Comparison of ENCODE assay signal across 10 mouse cellular contexts in the genomic region with DNA sequence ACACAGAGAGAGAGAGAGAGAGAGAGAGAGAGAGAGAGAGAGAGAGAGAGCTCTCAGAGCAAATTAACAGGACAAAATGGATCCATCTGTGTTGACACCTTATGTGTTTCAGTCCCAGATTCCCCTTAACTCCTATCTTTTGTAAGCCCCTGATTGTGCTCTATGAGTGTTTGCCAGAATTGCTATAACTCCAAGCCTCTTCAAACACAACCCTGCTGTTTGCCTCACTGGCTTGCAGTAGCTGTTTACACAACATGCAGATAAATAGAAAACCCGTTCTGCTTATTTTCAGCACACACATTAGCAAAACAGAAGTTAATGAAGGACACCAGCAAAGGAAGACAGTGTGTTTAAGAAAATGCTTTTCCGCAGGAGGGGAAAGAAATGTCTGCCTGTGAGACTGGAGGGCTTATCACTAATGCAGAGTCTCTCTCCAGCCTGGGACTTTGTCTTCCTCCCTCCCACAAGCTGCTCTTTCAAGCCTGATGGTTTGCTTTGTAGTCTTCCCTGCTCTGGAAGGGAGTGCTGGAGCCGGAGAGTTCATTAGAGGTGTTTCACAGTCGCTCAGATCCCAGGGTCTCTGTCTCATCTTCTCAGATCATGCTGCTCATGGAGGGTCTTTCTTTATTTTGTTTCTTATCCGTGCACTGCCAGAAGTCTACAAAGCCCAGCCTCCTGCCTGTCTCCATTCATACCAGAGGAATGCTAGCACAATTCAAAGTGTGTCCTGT.
A peak's percentile ranks its signal among the peaks of the same experiment; 100 is the strongest.
DNase-seq lines count a peak whose midpoint lies in the region; ATAC-seq lines count a peak whose summit lies in the region.
"Had no signal": no experiment of that assay in that cellular context is flagged by ENCODE, and none has a peak within 500 bp of the region (broad histone marks: within the 10 kb centered on the region; RNA-seq: fewer than 3 reads in every experiment).

No protein-coding gene starts in this region.

- no peaks in the 10 kb centered on the region for H3K27me3 ChIP-seq in heart, embryonic 15.5 days
- H3K27me3 ChIP-seq in forebrain, embryonic 15.5 days: no peaks in the 10 kb centered on the region
- no peaks in the 10 kb centered on the region for H3K27me3 ChIP-seq in midbrain, embryonic 12.5 days

- 16% methylated on average over 5 of the region's 5 CpGs for WGBS in heart, embryonic 15.5 days
- WGBS in forebrain, embryonic 15.5 days: 1% methylated on average over 5 of the region's 5 CpGs
- 4% methylated on average over 5 of the region's 5 CpGs for WGBS in midbrain, embryonic 12.5 days

- no peaks in the 10 kb centered on the region for H3K36me3 ChIP-seq in heart, embryonic 15.5 days
- H3K36me3 ChIP-seq in forebrain, embryonic 15.5 days: no peaks in the 10 kb centered on the region
- no peaks in the 10 kb centered on the region for H3K36me3 ChIP-seq in midbrain, embryonic 12.5 days

- no peak overlapping the region for H3K4me3 ChIP-seq in heart, embryonic 15.5 days
- no peak overlapping the region for H3K4me3 ChIP-seq in forebrain, embryonic 15.5 days
- H3K4me3 ChIP-seq in midbrain, embryonic 12.5 days: no peak overlapping the region

- peaks cover 8% of the 10 kb centered on the region; the same call in 1 of the 2 replicates for H3K4me1 ChIP-seq in heart, embryonic 15.5 days (replicated peaks)
- H3K4me1 ChIP-seq in forebrain, embryonic 15.5 days: peaks cover 13% of the 10 kb centered on the region
- peaks cover 28% of the 10 kb centered on the region for H3K4me1 ChIP-seq in midbrain, embryonic 12.5 days

- no peak for DNase-seq in heart, postnatal 36 days
- peak; percentile 48 for DNase-seq in embryo, embryonic 10 days (ENCODE audit: low spot score)
- DNase-seq in gastrocnemius, postnatal 10 days: no peak
- DNase-seq in cerebellum, postnatal 36 days: no peak
- DNase-seq in B cell, adult 2 months: no peak
- DNase-seq: kidney, postnatal 25 days; right cerebral cortex, postnatal 14 days had no signal

- H3K9me3 ChIP-seq in heart, embryonic 15.5 days (replicated peaks): no peaks in the 10 kb centered on the region
- no peaks in the 10 kb centered on the region for H3K9me3 ChIP-seq in forebrain, embryonic 15.5 days
- no peaks in the 10 kb centered on the region for H3K9me3 ChIP-seq in midbrain, embryonic 12.5 days

- H3K4me2 ChIP-seq in heart, embryonic 15.5 days: peak overlapping the region; percentile 26
- 0 out of 2 replicates have a peak overlapping the region, but pooled peaks have one; percentile 3 for H3K4me2 ChIP-seq in forebrain, embryonic 15.5 days (replicated peaks)
- H3K4me2 ChIP-seq in midbrain, embryonic 12.5 days (replicated peaks): peak overlapping the region; percentile 35

- intact Hi-C loops in heart, postnatal 36 days (cut with DNase I): no loop called here

- H3K27ac ChIP-seq in heart, embryonic 15.5 days: peak overlapping the region; percentile 20
- H3K27ac ChIP-seq in forebrain, embryonic 15.5 days (replicated peaks): peak overlapping the region; percentile 9
- H3K27ac ChIP-seq in midbrain, embryonic 12.5 days (replicated peaks): peak overlapping the region; percentile 86

- H3K9ac ChIP-seq in heart, embryonic 15.5 days: no peak overlapping the region
- H3K9ac ChIP-seq in forebrain, embryonic 15.5 days (replicated peaks): peak overlapping the region; percentile 13; the same call in 1 of the 2 replicates
- H3K9ac ChIP-seq in midbrain, embryonic 12.5 days (replicated peaks): 0 out of 2 replicates have a peak overlapping the region, but pooled peaks have one; percentile 11

- ATAC-seq in heart, embryonic 15.5 days (replicated peaks; ENCODE audit: insufficient number of reproducible peaks, insufficient read depth, low FRiP score, low read depth): no peak
- peak; percentile 71 for ATAC-seq in forebrain, embryonic 15.5 days (replicated peaks)
- ATAC-seq in midbrain, embryonic 12.5 days (ENCODE audit: low FRiP score, low read depth): peak; percentile 74

Comparison
In these comparisons a context has a peak if more than half of its experiments do, and no peak if none do; other contexts are left out.
1. H3K27ac ChIP-seq: peak in every context shown above with its lines; median percentile 86 in midbrain, embryonic 12.5 days; 20 in heart, embryonic 15.5 days; 9 in forebrain, embryonic 15.5 days.